Mouse (Mus musculus): ENCODE results near the gene Ankrd55. TPM values are rescaled to one million over a fixed set of nuclear protein-coding genes. Genes with fewer than 3 reads are reported as not detected.

Ankrd55 gene
- total and polyA plus RNA-seq, 3 experiments: 1.1 to 2.2 (median 1.1) TPM

DNA sequence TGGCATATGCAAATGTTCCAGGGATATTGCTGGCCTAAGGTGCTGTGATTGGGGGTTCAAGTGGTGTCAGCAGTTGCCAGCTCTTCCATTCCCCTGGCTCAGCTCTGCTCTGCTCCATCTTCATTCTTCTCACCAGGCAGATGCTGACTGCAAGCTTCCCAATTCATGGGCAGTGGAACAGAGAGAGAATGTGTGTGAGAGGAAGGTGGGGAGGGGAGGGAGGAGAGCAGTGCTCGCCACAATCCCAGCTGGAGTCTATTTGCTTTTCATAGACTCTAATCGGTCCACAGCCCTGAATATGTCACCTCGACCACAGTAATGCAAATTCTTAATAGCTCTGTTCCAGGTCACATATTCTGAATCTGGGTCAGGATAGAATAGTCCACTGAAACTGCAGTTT is 27.2 kb downstream of the Ankrd55 start:
- Histone ChIP-seq H3K4me3 (replicated peaks in 1 of 3; ENCODE audit: low read depth in 2 of 3, low read length in 2 of 3, poor library complexity in 1 of 3) (no peak overlapping the region), H3K4me1 (ENCODE audit: control insufficient read depth in 1 of 2, insufficient read depth in 2 of 2) (peaks cover 20 to 38% of the 10 kb centered on the region in 2 experiments; a peak in 3 of 4 replicates), H3K4me2 (ENCODE audit: insufficient read depth, low read depth, poor library complexity, severe bottlenecking) (no peak overlapping the region), H3K36me3 (replicated peaks in 1 of 2; ENCODE audit: control insufficient read depth in 1 of 2, insufficient read depth in 1 of 2, low read length in 1 of 2) (no peaks in the 10 kb centered on the region), H3K27me3 (replicated peaks) (no peaks in the 10 kb centered on the region), H3K79me2 (replicated peaks; ENCODE audit: control insufficient read depth, extremely low read depth, insufficient read depth, poor library complexity, severe bottlenecking) (no peaks in the 10 kb centered on the region), H3K9me3 (replicated peaks; ENCODE audit: low read length) (no peaks in the 10 kb centered on the region), H3K9ac (ENCODE audit: insufficient read depth, low read depth) (no peak overlapping the region), H3K27ac (ENCODE audit: insufficient read depth, low read depth) (no peak overlapping the region)
- in situ Hi-C loops (cut with MboI; ENCODE audit: low pct_ligation_motif_present, low pct_unique_long_range_greater_than_20kb, low sequenced_read_pairs) (no loop called here), dilution Hi-C loops (cut with MboI; ENCODE audit: extremely low pct_ligation_motif_present, extremely low pct_unique_long_range_greater_than_20kb, low sequenced_read_pairs) (no loop called here)
- no peak for DNase-seq (ENCODE audit: extremely low read depth)
- TF ChIP-seq MYC (IDR thresholded peaks at IDR 0.05; ENCODE audit: low read depth, low read length) (no peak), RAD21 (IDR thresholded peaks at IDR 0.05; ENCODE audit: low read depth, low read length) (no peak), TBP (conservative IDR thresholded peaks at IDR 0.05; ENCODE audit: low read depth, low read length) (no peak), PAX5 (IDR thresholded peaks at IDR 0.05; ENCODE audit: low read length) (no peak), RCOR1 (conservative IDR thresholded peaks at IDR 0.05; ENCODE audit: low read depth, low read length) (no peak), NRF1 (IDR thresholded peaks at IDR 0.05; ENCODE audit: low read depth, low read length) (no peak), POLR2AphosphoS2 (IDR thresholded peaks at IDR 0.05; ENCODE audit: low read depth, low read length) (no peak), ZC3H11A (IDR thresholded peaks at IDR 0.05; ENCODE audit: low read depth, low read length) (no peak), CHD1 (IDR thresholded peaks at IDR 0.05; ENCODE audit: low read depth, low read length) (no peak), MAFK (IDR thresholded peaks at IDR 0.05; ENCODE audit: insufficient replicate concordance, low read length) (no peak), EP300 (IDR thresholded peaks at IDR 0.05; ENCODE audit: low read length) (no peak), USF1 (IDR thresholded peaks at IDR 0.05; ENCODE audit: low read depth, low read length) (no peak), NELFE (IDR thresholded peaks at IDR 0.05; ENCODE audit: low read depth, low read length) (no peak)

DNA sequence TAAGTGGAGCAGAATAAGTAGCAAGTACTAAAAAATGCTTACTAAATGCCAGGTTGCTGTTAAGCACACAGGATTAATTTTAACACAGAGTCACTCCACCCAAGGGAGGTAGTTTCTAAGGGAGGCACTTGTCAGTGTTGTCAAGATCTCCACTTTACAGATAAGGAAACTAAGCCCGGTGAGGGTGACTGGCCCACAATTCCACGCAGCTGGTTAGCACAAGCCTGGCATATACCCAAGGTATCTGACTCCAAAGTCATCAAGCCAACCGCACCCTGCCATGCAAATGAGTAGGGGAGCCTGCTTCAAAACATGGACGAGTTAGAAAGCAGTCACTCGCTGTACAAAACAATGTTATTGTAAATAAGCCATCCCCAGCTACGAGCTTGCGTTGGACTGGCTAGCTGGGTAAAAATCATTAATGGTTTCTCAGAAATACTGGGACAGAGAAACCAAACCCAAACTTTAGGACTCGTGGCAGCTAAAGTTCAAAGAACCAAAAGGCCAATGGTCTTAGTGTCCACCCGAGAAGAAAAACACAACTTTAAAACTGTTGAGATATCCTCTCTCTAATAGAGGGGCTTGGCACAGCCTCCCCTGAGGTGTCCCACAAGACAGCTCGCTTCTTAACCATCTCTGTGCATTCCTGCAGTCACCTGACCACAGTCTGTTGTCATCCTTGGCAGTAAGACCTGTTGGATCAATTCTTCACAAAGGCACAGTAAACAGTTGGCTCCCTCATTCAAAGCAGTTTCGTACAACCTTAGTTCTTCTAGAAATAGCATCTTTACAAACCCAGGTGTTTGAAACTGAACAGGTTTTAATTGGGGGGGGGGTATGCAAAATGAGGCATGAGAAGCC is 28.6 kb downstream of the Ankrd55 start:
- Histone ChIP-seq H3K9me3 (replicated peaks; ENCODE audit: low read length) (no peaks in the 10 kb centered on the region), H3K27ac (ENCODE audit: insufficient read depth, low read depth) (no peak overlapping the region), H3K4me3 (replicated peaks in 1 of 3; ENCODE audit: low read depth in 2 of 3, low read length in 2 of 3, poor library complexity in 1 of 3) (no peak overlapping the region), H3K36me3 (replicated peaks in 1 of 2; ENCODE audit: control insufficient read depth in 1 of 2, insufficient read depth in 1 of 2, low read length in 1 of 2) (no peaks in the 10 kb centered on the region), H3K4me2 (ENCODE audit: insufficient read depth, low read depth, poor library complexity, severe bottlenecking) (peak overlapping the region; percentile 34), H3K27me3 (replicated peaks) (no peaks in the 10 kb centered on the region), H3K79me2 (replicated peaks; ENCODE audit: control insufficient read depth, extremely low read depth, insufficient read depth, poor library complexity, severe bottlenecking) (no peaks in the 10 kb centered on the region), H3K9ac (ENCODE audit: insufficient read depth, low read depth) (peak overlapping the region; percentile 36), H3K4me1 (ENCODE audit: control insufficient read depth in 1 of 2, insufficient read depth in 2 of 2) (peaks cover 20 to 27% of the 10 kb centered on the region in 2 experiments; a peak in 3 of 4 replicates)
- DNase-seq (ENCODE audit: extremely low read depth): no peak
- in situ Hi-C loops (cut with MboI; ENCODE audit: low pct_ligation_motif_present, low pct_unique_long_range_greater_than_20kb, low sequenced_read_pairs): no loop called here
- dilution Hi-C loops (cut with MboI; ENCODE audit: extremely low pct_ligation_motif_present, extremely low pct_unique_long_range_greater_than_20kb, low sequenced_read_pairs): no loop called here
- TF ChIP-seq RCOR1 (conservative IDR thresholded peaks at IDR 0.05; ENCODE audit: low read depth, low read length): no peak
- 0 out of 2 replicates have a peak, but pooled peaks have one; percentile 17 for TF ChIP-seq BHLHE40 (IDR thresholded peaks at IDR 0.05; ENCODE audit: low read depth, low read length)
- no peak for TF ChIP-seq ZMIZ1 (IDR thresholded peaks at IDR 0.05; ENCODE audit: low read depth, low read length)
- TF ChIP-seq MAZ (IDR thresholded peaks at IDR 0.05; ENCODE audit: low read depth, low read length): no peak
- TF ChIP-seq ETS1 (conservative IDR thresholded peaks at IDR 0.05; ENCODE audit: low read depth, low read length): no peak
